Mouse (Mus musculus): Measurements from ENCODE around the gene Ccl6.

GRCm38 (mm10) chr11:83628808-83629207 is 35.9 kb upstream of the Ccl6 start:
- TF ChIP-seq CTCF (IDR thresholded peaks at IDR 0.05; ENCODE audit: extremely low read depth, insufficient read depth, insufficient read length, insufficient replicate concordance) (no peak), POLR2A (IDR thresholded peaks at IDR 0.05; ENCODE audit: low read depth, low read length) (no peak)

All from spleen, adult 2 months (tissue).